Mouse (Mus musculus) adrenal gland, postnatal 25 days (tissue): ENCODE data around the gene Dyrk2. TPM values are rescaled to one million over a fixed set of nuclear protein-coding genes. Genes with fewer than 3 reads are reported as not detected.
A peak's percentile ranks its signal among the peaks of the same experiment; 100 is the strongest.

Experiments used
- DNase-seq: peaks from one replicate; pipeline ENCODE4 v3.0.0; 2021; ENCODE audit warnings: mixed read lengths
- long read RNA-seq: library from polyadenylated mRNA; stranded (forward); transcript quantifications from one replicate; pipeline ENCODE4 v2.0.0, GENCODE M21; 2021
- total RNA-seq: library from RNA; stranded (reverse); gene quantifications from 2 replicates; pipeline ENCODE4 v1.2.3, GENCODE M21; 2021

The Dyrk2 gene
- 43.4 and 52.2 TPM in 2 replicates for total RNA-seq
- long read RNA-seq, full-length matches to known transcripts, result 43 of 51 reads
- long read RNA-seq, partial matches to known transcripts, result 0 of 51 reads
- long read RNA-seq, other reads (novel, unspliced or antisense), result 8 of 51 reads

DNA sequence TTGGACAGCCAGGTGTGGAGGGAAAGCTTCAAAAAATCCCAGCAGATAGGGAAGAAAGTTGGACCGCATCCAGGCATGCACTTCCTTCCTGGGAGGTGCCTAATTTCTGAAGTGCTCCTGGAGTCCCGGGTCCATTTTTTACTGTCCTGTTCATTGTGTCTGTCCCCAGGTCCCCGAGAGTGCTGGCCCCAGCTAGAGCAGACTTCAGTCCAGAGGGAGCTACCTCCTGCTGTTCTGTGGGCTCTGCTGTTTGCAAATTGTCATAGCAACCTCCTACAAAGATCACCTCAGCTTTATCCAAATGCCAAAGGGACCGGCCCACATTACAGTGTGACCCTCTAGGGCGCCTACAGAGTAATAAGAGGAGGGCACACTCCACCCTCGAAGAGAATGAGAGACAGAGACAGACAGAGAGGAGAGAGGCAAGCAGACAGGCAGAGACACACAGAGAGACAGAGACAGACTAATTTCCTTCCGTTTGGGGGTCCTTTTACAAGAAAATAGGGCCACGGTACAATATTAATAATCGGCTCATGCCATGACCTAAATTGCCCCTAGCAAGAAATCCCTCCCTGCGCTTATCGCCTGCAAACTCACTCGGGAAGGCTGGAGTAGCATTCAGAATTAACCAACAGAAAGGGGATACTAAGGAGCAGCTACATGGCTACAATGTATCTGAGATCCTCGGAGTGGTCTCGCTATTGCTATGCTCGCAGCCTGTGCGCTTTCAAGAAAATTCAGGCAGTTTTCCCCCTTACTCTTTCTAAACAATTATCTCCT, at the start of gene Dyrk2:
Gene Dyrk2, minus strand, starts transcription at position 9 of the 780 bp plus-strand sequence.
- peak; percentile 20 for DNase-seq

DNA sequence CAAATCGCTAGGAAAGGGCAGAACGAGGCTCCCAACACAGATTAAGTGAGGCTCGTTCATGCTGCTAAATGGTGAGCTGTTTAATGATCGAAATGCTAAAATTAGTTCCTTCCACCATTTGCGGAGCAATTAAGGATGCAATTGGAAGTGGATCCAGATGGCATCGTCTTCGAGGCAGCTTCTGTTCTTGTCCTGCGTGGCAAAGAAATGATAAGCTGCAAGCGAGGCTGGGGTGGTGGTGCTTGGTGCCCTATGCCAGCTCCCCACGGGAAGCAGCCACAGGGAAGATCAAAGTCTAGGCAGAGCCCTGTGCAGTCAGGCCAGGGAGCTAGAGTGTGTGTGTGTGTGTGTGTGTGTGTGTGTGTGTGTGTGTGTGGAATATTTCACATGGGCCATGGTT, 32.6 kb upstream of the Dyrk2 start:
- no peak for DNase-seq

DNA sequence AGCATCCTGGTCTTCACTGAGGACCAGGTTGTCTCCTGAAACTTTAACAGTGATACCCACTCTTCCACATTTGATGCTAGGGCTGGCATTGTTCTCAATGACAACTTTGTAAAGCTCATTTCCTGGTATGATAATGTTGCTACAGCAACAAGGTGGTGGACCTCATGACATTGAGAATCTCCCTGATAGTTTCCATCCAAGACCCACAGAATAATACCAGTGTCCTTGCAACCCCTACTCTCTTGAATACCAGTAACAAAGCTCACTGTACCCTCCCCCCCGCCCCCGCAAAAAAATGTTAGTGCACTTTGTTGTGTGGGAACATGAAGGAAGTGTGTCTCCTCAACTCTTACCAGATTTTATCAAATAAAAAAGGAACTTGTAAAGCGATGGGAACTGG, 23.6 kb upstream of the Dyrk2 start:
- no peak for DNase-seq

GRCm38 (mm10) chr10:118884126-118884525, 14.1 kb upstream of the Dyrk2 start:
- DNase-seq, result no peak

GRCm38 (mm10) chr10:118883317-118883716, 13.3 kb upstream of the Dyrk2 start:
- DNase-seq, result no peak

DNA sequence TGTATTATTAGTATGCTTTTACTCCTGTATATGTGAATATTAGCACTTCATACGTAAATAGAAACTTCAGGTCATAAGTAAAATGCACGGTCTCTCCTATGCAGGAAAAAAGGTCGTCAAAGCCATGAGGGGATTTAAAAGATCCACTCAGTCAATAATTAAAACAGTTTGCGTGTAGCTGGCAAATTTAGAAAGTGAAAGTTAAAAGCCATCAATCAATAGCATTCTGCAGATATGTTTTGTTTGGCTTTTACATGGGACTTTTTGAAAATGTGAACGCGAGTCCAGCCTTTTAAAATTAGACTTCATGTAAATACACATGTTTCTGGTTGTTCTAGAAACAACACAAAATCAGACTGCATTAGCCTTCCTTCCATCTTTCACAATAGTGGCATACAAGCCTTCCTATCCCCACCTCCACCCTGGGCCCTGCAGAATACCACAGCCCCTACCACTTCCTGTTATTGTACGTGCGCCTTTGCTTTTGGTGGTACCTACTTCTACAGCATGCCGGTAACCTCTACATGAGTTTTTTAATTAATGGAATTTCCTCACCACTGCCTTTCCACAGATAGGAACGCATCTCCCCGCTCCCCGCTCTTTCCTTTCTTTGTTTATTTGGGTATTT, 12.4 kb upstream of the Dyrk2 start:
- no peak for DNase-seq

GRCm38 (mm10) chr10:118880776-118881175, 10.8 kb upstream of the Dyrk2 start:
- DNase-seq, result no peak

DNA sequence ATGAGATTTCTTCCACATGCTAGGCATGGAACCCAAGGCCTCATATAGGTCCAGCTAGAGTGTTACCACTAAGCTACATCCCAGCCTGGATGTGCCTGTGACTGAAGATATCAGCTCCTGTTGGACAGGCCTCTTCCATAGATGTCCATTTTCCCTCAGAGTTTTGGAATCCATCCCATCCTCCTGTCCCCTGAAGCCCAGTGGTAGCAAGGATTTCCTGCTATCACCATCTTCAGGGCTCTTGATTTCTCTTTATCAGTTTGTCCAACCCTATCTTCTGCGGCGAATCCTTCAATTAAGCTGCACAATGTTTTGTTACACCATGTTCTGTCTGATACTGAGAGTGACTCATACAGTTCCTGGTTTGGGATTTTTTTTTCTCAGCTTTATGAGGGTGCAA, 2.2 kb upstream of the Dyrk2 start:
- no peak for DNase-seq

GRCm38 (mm10) chr10:118869591-118870001, 413 bp downstream of the Dyrk2 start:
- DNase-seq, result peak; percentile 61

- peak; percentile 90 for DNase-seq
Observed at GRCm38 (mm10) chr10:118868601-118869590, 1.1 kb downstream of the Dyrk2 start.

DNA sequence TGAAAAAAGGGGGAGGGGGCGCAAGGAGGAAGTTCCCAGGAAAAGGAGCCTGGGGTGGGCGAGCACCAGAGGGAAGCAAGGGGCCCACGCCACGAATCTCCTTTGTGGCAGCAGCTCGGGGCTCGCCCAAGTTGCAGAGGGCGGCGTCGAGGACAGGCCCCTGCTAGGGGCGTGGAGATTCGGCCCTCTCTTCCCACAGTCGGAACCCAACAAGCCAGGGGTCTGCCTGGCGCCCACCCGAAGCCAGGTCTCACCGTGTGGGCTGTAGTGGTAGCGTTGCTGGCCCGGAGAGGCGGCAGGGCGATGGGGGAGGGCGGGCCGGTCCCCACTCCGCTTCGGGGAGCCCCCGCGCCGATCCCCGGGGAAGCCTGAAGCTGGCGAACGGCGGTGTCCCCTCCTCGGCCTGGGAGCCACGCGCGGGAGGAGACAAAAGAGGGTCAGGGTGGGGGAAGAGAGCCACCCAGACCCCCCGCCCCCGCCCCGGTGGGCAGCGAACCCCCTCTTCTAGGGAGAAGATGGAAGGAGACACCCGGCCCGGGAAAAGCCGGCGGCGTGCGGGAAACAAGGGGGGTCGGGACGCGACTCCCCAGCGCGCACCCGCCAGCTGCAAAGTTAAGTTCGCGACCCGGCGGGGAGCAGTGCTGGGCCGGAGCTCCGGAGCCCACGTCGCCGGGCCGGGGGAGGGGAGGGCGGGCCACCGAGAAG, 2.0 kb downstream of the Dyrk2 start:
- peak; percentile 38 for DNase-seq

- DNase-seq, result no peak
Observed at GRCm38 (mm10) chr10:118867304-118867895, 2.6 kb downstream of the Dyrk2 start.

- no peak for DNase-seq
Observed at GRCm38 (mm10) chr10:118864976-118865375, 5.0 kb downstream of the Dyrk2 start.

GRCm38 (mm10) chr10:118863611-118864010, 6.4 kb downstream of the Dyrk2 start:
- no peak for DNase-seq

DNA sequence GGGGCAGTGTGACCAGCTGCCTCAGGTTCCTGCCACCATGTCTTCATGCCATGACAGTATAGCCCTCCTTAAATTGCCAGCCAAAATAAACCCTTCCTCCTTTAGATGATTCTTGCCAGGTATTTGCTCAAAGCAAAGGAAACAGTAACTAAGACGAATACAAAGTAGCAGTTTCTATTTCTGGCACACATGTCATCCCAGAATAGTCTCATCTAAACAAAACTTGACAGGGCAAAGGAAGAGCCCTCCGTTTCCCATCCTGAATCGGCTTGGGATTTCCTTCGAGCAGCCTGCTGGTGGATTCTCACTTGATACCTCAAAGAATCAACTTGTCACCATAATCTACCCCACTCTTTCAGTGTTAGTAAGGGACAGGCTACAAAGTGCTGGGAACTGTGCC, 7.8 kb downstream of the Dyrk2 start:
- DNase-seq, result no peak

DNA sequence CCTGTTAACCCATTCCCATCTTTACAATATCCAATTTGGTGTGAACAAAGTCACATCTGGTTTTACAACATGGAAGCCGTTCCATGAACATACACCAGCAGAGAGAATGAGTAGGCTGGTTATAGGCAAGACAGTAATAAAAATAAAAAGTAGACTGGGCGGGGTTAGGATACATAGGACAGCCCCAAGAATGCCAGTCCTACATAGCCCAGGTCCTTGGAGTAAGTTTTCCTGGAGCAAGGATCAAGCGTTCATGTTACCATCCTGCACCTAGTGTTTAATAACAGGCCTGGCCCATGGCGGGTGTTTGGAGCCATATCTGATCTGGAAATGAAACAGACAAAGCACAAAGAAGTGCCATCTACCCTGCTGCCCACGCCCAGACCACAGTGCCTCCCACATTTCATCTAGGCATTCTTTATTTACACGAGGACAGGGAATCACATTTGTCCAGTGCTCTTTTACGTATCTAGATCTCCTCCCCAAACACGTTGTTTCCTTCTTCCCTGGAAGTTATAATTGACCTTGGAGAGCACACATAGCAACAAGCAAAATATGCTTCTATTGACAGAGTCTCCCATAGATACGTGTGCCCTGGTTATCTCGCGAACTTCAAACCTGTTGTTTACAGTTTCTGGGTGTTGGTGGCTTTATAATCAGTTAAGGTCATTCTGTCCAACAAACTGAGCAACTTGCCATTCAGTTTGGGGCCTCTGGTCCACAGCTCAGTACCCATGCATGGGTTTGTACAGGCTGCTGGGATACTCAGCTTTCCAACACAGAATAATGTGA, 8.6 kb downstream of the Dyrk2 start:
- DNase-seq, result no peak

DNA sequence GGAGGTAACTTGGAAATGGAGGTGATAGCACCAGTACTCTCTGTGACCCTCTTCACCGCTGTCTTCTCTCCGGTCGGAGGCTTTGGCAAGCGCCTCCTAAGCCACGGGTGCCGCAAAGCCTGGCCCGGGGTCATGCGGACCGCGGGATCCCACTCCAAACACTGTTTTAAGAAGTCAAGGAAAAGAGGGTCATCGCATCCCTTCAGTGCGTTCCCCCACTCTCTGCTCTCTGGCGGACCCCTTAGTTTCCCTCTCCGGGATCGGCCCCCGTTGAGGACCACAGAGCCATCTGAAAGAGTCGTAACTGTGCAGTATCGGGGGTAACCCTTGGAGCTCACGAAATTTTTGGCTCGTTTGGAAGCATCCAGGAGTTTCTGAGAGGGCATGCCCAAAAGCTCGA, 10.4 kb downstream of the Dyrk2 start:
- no peak for DNase-seq

GRCm38 (mm10) chr10:118854641-118855040, 15.4 kb downstream of the Dyrk2 start:
- no peak for DNase-seq

DNA sequence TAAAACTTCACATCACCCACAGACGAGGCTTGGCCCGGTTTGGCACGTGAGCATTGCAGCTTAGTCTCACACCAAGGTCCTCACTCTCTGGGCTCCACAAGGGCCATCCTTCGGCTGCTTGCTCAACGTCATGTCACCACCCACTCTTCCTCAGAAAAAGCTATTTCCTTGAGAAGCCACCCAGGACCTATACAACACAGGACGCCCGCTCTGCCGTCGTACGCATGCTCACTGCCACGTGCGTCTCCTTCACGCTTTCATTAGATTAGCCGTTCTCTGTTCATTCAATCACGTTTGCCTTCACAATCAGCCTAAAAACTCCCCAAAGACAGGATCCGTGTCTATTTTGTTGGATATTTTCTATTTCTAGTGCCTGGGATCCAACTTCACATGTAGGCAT, 17.5 kb downstream of the Dyrk2 start:
- DNase-seq, result no peak

- no peak for DNase-seq
Observed at GRCm38 (mm10) chr10:118848501-118848900, 21.5 kb downstream of the Dyrk2 start.
